Mouse (Mus musculus) stomach, embryonic 16.5 days (tissue): ENCODE results near the gene Vmn1r63. TPM values are rescaled to one million over a fixed set of nuclear protein-coding genes. Genes with fewer than 3 reads are reported as not detected.
"Not testable (repeated sequence)": the region's sequence is repeated elsewhere in the genome, so short reads cannot be mapped to it uniquely, and the experiment has no call there.

Experiments used
- ATAC-seq: fragments of 200-750 bp; cut with Nextera tagmentation; 2 replicates; pipeline ENCODE4 v1.8.0; 2017; ENCODE audit warnings: moderate number of reproducible peaks, moderate TSS enrichment; ENCODE audit not compliant: insufficient read depth, low FRiP score
- H3K27ac ChIP-seq: fragments of 300-500 bp; sonication (generic); 2 replicates; pipeline ENCODE4 v1.5.1; 2014; ENCODE audit warnings: low read length
- H3K27me3 ChIP-seq: fragments of 300-500 bp; sonication (generic); 2 replicates; pipeline ENCODE4 v1.6.1; 2014; ENCODE audit warnings: low read length, control low read depth, mixed read lengths; ENCODE audit not compliant: control insufficient read depth, insufficient read depth
- H3K36me3 ChIP-seq: fragments of 300-500 bp; sonication (generic); 2 replicates; pipeline ENCODE4 v1.6.1; 2014; ENCODE audit warnings: low read length; ENCODE audit not compliant: control insufficient read depth, insufficient read depth
- H3K4me1 ChIP-seq: fragments of 300-500 bp; sonication (generic); 2 replicates; pipeline ENCODE4 v1.6.1; 2014; ENCODE audit warnings: low read length, control low read depth, mixed read lengths; ENCODE audit not compliant: control insufficient read depth, insufficient read depth
- H3K4me2 ChIP-seq: fragments of 300-500 bp; sonication (generic); 2 replicates; pipeline ENCODE4 v1.6.1; 2014; ENCODE audit warnings: low read depth, low read length, mixed read lengths
- H3K4me3 ChIP-seq: fragments of 300-500 bp; sonication (generic); replicated peaks from 2 replicates; pipeline ENCODE4 v1.5.1; 2014; ENCODE audit warnings: mild to moderate bottlenecking, low read length
- H3K9ac ChIP-seq: fragments of 300-500 bp; sonication (generic); 2 replicates; pipeline ENCODE4 v1.6.1; 2014; ENCODE audit warnings: low read length
- H3K9me3 ChIP-seq: fragments of 300-500 bp; sonication (generic); replicated peaks from 2 replicates; pipeline ENCODE4 v1.6.1; 2016; ENCODE audit warnings: low read length, control low read depth; ENCODE audit not compliant: control insufficient read depth
- WGBS: fragments of 180-500 bp; shearing (Covaris S2); extraction: QIAGEN DNeasy Blood & Tissue Kit; methylation state at CpG from one replicate; pipeline ENCODE4 v1.1.7; 2014; 5-methylcytosine and 5-hydroxymethylcytosine counted together
- polyA plus RNA-seq: library from polyadenylated mRNA; unstranded; fragments of >200 nt; fragmentation: Nextera tagmentation; extraction: Ambion mirVana; gene quantifications from 2 replicates; pipeline ENCODE4 v1.2.1, GENCODE M21; 2015

Vmn1r63 gene
- polyA plus RNA-seq: not detected in 2 replicates

GRCm38 (mm10) chr7:5805345-5805744 lies at the start of gene Vmn1r63:
Gene Vmn1r63 (minus strand): TSS chr7:5805445.
- no CpG with 5 or more reads among the region's 2 CpGs for WGBS
- not testable (repeated sequence) for ATAC-seq, H3K4me1 ChIP-seq, H3K27ac ChIP-seq, H3K4me3 ChIP-seq, H3K9me3 ChIP-seq, H3K4me2 ChIP-seq, H3K27me3 ChIP-seq, H3K36me3 ChIP-seq, H3K9ac ChIP-seq

Other genes starting within 250 kb of the Vmn1r63 start
- not detected in 2 replicates for gene Vmn1r61, start 192.2 kb downstream of the Vmn1r63 start, polyA plus RNA-seq
- gene Vmn1r62, start 131.8 kb downstream of the Vmn1r63 start, polyA plus RNA-seq: not detected in 2 replicates
- not detected in 2 replicates for gene Vmn1r64, start 79.1 kb upstream of the Vmn1r63 start, polyA plus RNA-seq
- not detected in 2 replicates for gene Vmn1r65, start 205.6 kb upstream of the Vmn1r63 start, polyA plus RNA-seq
- gene Nlrp4c, start 239.7 kb upstream of the Vmn1r63 start, polyA plus RNA-seq: not detected in 2 replicates